Mouse (Mus musculus) forebrain, embryonic 14.5 days (tissue): Measurements from ENCODE around the gene Fbf1. TPM values are rescaled to one million over a fixed set of nuclear protein-coding genes. Genes with fewer than 3 reads are reported as not detected.
A peak's percentile ranks its signal among the peaks of the same experiment; 100 is the strongest.

Source experiments
- ATAC-seq: fragments of 200-750 bp; cut with Nextera tagmentation; 2 replicates; pipeline ENCODE4 v1.8.0; 2017; ENCODE audit warnings: mild to moderate bottlenecking, moderate library complexity
- DNase-seq: peaks from one replicate; pipeline ENCODE4 v3.0.0-alpha.2; 2015; ENCODE audit warnings: low spot score
- H3K27ac ChIP-seq: fragments of 300-500 bp; sonication (generic); 2 replicates; pipeline ENCODE4 v1.5.1; 2014; ENCODE audit warnings: low read depth, mild to moderate bottlenecking, control low read depth, low read length, moderate library complexity
- H3K27me3 ChIP-seq: fragments of 300-500 bp; sonication (generic); replicated peaks from 2 replicates; pipeline ENCODE4 v1.6.1; 2014; ENCODE audit warnings: low read length, control low read depth, mixed read lengths; ENCODE audit not compliant: control insufficient read depth, insufficient read depth
- H3K36me3 ChIP-seq: fragments of 300-500 bp; sonication (generic); 2 replicates; pipeline ENCODE4 v1.6.1; 2014; ENCODE audit warnings: low read length, control low read depth; ENCODE audit not compliant: control insufficient read depth, insufficient read depth
- H3K4me1 ChIP-seq: fragments of 300-500 bp; sonication (generic); 2 replicates; pipeline ENCODE4 v1.6.1; 2014; ENCODE audit warnings: antibody characterized with exemption, low read length, control low read depth; ENCODE audit not compliant: control insufficient read depth, insufficient read depth
- H3K4me2 ChIP-seq: fragments of 300-500 bp; sonication (generic); 2 replicates; pipeline ENCODE4 v1.6.1; 2014; ENCODE audit warnings: mild to moderate bottlenecking, control low read depth, low read length
- H3K4me3 ChIP-seq: fragments of 300-500 bp; sonication (generic); 2 replicates; pipeline ENCODE4 v1.5.1; 2014; ENCODE audit warnings: low read depth, low read length, control low read depth
- H3K9ac ChIP-seq: fragments of 300-500 bp; sonication (generic); 2 replicates; pipeline ENCODE4 v1.6.1; 2014; ENCODE audit warnings: mild to moderate bottlenecking, low read length, control low read depth, moderate library complexity
- H3K9me3 ChIP-seq: fragments of 300-500 bp; sonication (generic); replicated peaks from 2 replicates; pipeline ENCODE4 v1.6.1; 2016; ENCODE audit warnings: low read length, control low read depth, mixed read lengths; ENCODE audit not compliant: control insufficient read depth
- WGBS: fragments of 180-500 bp; shearing (Covaris S2); extraction: QIAGEN DNeasy Blood & Tissue Kit; methylation state at CpG from one replicate; pipeline ENCODE4 v1.1.7; 2014; 5-methylcytosine and 5-hydroxymethylcytosine counted together
- polyA plus RNA-seq: library from polyadenylated mRNA; unstranded; fragments of >200 nt; fragmentation: Nextera tagmentation; extraction: Ambion mirVana; gene quantifications from 2 replicates; pipeline ENCODE4 v1.2.1, GENCODE M21; 2014

Gene Fbf1
- polyA plus RNA-seq, 1 experiment from 2014 or later = 25.9 TPM

DNA sequence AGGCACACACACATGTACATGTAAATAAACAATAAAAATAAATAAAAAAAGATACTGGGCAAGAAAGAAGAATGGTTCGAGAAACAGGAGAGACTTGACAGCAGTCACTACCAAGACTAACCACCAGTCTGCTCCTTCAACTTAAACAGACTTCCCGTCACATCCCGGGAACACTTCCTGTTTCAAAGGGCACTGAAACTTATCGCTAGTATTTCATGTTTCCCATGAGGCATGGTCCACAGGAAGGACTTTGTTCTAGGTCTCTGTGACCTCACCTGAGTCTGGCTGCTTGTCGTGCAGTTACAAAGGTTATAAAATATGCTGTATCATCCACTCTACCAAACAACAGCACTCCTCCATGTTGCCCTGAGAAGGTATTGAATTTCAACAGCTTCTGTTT, 27.3 kb upstream of the Fbf1 start:
- Histone ChIP-seq H3K9ac (no peak overlapping the region), H3K4me3 (no peak overlapping the region), H3K4me2 (no peak overlapping the region), H3K9me3 (no peaks in the 10 kb centered on the region), H3K4me1 (peaks cover 13% of the 10 kb centered on the region), H3K36me3 (peaks cover 23% of the 10 kb centered on the region), H3K27me3 (no peaks in the 10 kb centered on the region), H3K27ac (no peak overlapping the region)
- DNase-seq (no peak), ATAC-seq (no peak)
- WGBS = 85% methylated on average over 5 of the region's 5 CpGs

DNA sequence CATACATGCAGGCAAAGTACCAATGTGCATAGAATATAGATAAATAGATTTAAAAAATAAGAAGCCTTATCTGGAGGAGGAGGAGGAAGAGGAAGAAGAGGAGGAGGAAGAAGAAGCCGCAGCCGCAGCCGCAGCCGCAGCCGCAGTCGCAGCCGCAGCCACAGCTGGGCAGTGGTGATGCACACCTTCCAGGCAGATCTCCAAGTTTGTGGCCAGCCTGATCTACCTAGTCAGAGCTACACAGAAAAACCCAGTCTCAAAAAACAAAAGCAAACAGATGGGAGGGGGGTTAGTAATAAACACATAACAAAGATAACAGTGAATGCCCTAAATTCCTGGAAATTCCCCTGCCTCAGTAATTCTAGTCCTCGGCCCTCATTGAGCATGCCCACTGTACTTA, 26.7 kb upstream of the Fbf1 start:
- no peak overlapping the region for H3K9ac ChIP-seq
- H3K4me2 ChIP-seq = no peak overlapping the region
- H3K4me1 ChIP-seq = peaks cover 13% of the 10 kb centered on the region
- H3K27ac ChIP-seq = no peak overlapping the region
- no peak for DNase-seq
- H3K9me3 ChIP-seq = no peaks in the 10 kb centered on the region
- H3K36me3 ChIP-seq = peaks cover 29% of the 10 kb centered on the region
- H3K27me3 ChIP-seq = no peaks in the 10 kb centered on the region
- 92% methylated on average over 8 of the region's 8 CpGs for WGBS
- no peak overlapping the region for H3K4me3 ChIP-seq
- no peak for ATAC-seq

DNA sequence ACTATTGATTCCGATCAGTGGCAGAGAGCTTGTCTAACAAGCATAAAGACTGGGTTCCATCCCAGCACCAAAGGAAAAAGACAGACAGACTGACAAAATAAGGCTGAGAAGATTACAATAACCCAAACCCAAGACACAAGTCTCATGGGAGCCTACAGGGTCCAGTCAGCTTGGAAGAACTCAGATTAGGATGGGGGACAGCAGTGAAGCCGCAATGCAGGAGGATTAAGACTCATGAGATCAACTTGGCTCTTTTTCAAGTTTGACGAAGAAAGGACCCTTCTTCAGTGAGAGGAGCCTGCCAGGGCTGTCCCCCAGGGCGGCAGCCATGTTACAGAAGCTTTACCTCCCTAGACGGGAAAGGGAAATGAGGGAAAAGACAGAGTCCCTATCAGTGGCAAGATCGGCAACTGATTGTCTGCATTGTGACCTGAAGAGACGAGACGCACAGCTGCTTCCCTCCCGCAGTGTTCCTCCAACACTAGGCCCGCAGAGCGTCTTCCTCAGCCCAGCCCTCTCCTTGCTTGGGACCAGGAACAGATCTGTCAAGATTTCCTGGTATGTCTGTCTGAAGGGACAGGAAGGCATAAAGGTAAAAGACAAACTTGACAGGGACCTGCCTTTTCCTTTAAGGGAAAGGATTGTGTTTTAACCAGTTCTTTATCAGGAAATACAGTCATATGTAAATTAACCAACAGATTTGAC, 19.4 kb upstream of the Fbf1 start:
- DNase-seq (peak; percentile 45), ATAC-seq (no peak)
- Histone ChIP-seq H3K9ac (0 out of 2 replicates have a peak overlapping the region, but pooled peaks have one; percentile 10), H3K36me3 (peaks cover 66% of the 10 kb centered on the region), H3K27me3 (no peaks in the 10 kb centered on the region), H3K9me3 (no peaks in the 10 kb centered on the region), H3K4me1 (no peaks in the 10 kb centered on the region), H3K27ac (no peak overlapping the region), H3K4me2 (no peak overlapping the region), H3K4me3 (no peak overlapping the region)
- 41% methylated on average over 11 of the region's 11 CpGs for WGBS

DNA sequence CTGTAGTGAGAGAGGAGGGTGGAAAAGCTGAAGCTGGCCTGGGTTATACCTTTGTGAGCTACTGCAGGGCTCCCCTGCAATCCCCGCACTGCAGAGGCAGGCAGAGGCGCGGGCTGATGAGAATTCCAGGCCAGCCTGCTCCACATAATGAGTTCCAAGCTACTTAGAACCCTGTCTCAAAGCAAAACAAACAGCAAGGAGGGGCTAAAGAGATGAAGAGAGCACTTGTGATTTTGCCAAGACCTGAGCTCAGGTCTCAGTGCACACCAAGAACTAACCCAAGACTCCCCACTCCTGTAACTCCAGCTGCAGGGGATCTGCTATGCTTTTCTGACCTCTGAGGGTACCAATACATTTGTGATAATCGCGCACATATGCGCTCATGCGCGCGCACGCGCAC, 18.4 kb upstream of the Fbf1 start:
- Histone ChIP-seq H3K27ac (no peak overlapping the region), H3K4me1 (no peaks in the 10 kb centered on the region), H3K4me2 (no peak overlapping the region), H3K36me3 (peaks cover 71% of the 10 kb centered on the region), H3K27me3 (no peaks in the 10 kb centered on the region), H3K9me3 (no peaks in the 10 kb centered on the region), H3K4me3 (no peak overlapping the region), H3K9ac (no peak overlapping the region)
- no peak for DNase-seq
- ATAC-seq = no peak
- WGBS = 86% methylated on average over 11 of the region's 11 CpGs

DNA sequence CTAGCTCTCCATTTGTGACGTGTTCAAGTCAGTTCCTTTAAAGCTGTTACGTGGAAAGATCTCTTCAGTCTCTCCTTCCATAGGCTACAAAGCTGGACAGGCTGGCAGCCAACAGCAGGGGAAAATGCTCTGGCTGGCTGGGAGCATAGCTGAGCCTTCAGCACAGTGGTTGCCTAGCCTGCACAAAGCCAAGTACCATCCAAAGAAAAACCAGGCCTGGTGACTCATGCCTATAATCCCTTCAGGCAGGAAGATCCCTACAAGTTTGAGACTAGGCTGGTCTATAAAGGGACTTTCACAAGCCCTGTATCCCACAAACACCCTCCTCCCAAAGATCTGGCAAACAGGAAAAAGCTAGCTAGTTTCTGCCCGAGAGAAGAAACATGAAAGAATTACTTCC, 17.9 kb upstream of the Fbf1 start:
- Histone ChIP-seq H3K27ac (no peak overlapping the region), H3K27me3 (no peaks in the 10 kb centered on the region), H3K36me3 (peaks cover 66% of the 10 kb centered on the region), H3K9ac (no peak overlapping the region), H3K9me3 (no peaks in the 10 kb centered on the region), H3K4me2 (no peak overlapping the region), H3K4me1 (no peaks in the 10 kb centered on the region), H3K4me3 (no peak overlapping the region)
- ATAC-seq (no peak), DNase-seq (peak; percentile 6)
- 85% methylated on average over 3 of the region's 3 CpGs for WGBS

DNA sequence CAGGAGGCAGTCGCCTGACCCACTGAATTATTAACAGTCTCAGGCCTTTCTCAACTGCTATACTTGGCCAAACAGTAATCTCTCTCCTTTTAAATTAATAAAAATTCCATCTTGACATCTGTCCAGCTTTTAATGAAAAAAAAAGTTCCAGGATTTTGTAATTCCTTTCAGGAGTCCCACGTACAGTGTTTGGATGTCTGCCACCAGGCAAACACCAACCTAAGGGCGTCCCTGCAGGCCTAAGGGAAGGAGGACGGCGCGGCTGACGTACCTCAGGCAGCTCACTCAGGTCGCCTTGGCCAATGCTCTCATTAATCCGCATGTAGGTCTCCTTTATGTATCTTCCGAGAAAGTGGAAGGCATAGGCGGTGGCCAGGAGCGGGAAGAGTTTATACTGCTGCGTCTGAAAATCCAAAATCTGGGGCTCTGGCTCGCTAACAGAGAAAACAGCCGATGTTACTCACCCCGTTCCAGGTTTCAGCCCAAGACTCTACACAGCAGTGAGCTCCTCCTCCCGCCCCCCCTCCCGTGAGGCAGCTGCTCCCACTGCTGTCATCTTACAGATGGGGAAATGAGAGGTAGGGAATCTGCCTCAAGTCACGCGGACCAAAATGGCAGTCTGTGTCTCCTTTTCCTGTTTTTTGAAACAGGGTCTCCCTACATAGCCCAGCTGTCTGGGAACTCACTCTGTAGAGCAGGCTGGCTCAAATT, 10.6 kb upstream of the Fbf1 start:
- 89% methylated on average over 20 of the region's 20 CpGs for WGBS
- Histone ChIP-seq H3K4me3 (no peak overlapping the region), H3K4me1 (no peaks in the 10 kb centered on the region), H3K9me3 (no peaks in the 10 kb centered on the region), H3K4me2 (no peak overlapping the region), H3K27me3 (no peaks in the 10 kb centered on the region), H3K9ac (no peak overlapping the region), H3K36me3 (peaks cover 90% of the 10 kb centered on the region), H3K27ac (no peak overlapping the region)
- ATAC-seq (no peak), DNase-seq (no peak)

DNA sequence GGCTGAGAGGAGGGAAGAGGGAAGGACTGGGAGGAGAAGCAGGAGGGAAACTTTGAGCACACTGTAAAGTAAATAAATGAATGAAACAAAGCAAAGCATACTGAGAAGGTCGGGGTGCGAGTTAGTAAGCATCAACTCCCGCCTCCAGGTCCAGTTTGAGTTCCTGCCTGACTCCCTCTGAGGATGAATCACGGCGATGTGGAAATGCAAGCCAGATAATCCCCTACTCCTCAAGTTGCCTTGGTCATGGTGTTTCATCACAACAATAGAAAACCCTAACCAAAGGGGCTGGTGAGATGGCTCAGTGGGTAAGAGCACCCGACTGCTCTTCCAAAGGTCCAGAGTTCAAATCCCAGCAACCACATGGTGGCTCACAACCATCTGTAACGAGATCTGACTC, 8.0 kb upstream of the Fbf1 start:
- no peak for ATAC-seq
- WGBS = 88% methylated on average over 7 of the region's 7 CpGs
- Histone ChIP-seq H3K4me1 (no peaks in the 10 kb centered on the region), H3K27ac (no peak overlapping the region), H3K9ac (no peak overlapping the region), H3K36me3 (peaks cover 92% of the 10 kb centered on the region), H3K9me3 (no peaks in the 10 kb centered on the region), H3K4me3 (no peak overlapping the region), H3K27me3 (no peaks in the 10 kb centered on the region), H3K4me2 (no peak overlapping the region)
- DNase-seq = no peak

DNA sequence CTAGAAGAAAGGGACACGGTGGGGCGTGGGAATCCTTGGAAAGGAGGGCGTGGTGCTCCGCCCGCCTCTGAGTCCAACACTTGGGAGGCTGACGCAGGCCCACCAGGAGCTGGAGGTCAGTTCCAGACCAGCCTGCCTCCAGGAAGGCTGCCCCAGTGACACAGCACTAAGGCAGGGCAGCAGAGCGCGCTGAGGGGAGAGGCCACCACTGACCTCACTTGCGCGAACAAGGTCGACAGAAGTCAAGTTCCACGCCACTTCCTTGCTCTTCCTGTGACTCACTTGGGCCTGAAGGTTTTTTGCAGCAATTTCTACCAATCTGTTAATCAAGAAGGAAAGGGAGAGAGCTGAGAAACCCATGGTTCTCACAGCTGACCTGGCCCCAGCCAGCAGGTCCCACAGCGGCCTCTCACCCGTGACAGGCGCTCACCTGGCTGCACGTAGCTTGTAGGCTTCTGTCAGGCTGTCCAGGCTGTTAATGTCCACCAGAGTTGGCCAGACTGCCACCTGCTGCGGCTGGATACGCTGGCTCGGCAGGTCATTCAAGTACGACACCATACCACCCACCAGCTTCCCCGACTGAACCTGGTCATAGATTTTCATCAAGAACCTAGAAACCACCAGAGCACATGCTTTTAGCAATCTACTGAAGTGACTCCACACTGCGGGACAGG, 6.9 kb upstream of the Fbf1 start:
- Histone ChIP-seq H3K9ac (no peak overlapping the region), H3K4me1 (no peaks in the 10 kb centered on the region), H3K27ac (no peak overlapping the region), H3K9me3 (no peaks in the 10 kb centered on the region), H3K4me3 (no peak overlapping the region), H3K36me3 (peaks cover 83% of the 10 kb centered on the region), H3K4me2 (no peak overlapping the region), H3K27me3 (no peaks in the 10 kb centered on the region)
- DNase-seq (no peak), ATAC-seq (no peak)
- 92% methylated on average over 22 of the region's 22 CpGs for WGBS

DNA sequence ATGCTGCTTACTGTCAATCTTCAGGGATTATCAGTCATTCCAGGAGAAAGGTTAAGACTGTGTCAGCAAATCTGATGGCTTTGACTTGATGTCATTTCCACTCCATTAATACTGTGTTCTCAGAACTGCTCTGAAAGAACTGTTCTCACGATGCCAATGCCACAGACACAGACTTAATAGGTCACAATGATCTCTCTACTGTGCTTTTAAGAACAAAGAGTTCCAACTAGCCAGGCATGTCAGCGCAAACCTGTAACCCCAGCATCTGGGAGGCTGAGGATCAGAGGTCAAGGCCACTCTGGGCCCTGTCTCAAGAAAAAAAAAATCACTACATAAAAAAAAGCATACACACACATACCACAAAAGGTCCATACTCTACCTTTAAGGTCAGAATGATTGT, 4.0 kb upstream of the Fbf1 start:
- Histone ChIP-seq H3K4me2 (no peak overlapping the region), H3K36me3 (peaks cover 57% of the 10 kb centered on the region), H3K27ac (no peak overlapping the region), H3K27me3 (no peaks in the 10 kb centered on the region), H3K9me3 (no peaks in the 10 kb centered on the region), H3K4me1 (peaks cover 3% of the 10 kb centered on the region), H3K9ac (no peak overlapping the region), H3K4me3 (no peak overlapping the region)
- DNase-seq (no peak), ATAC-seq (no peak)
- WGBS = 81% methylated on average over 2 of the region's 2 CpGs
